Mouse (Mus musculus): ENCODE results near the gene Apln.

The Apln gene

DNA sequence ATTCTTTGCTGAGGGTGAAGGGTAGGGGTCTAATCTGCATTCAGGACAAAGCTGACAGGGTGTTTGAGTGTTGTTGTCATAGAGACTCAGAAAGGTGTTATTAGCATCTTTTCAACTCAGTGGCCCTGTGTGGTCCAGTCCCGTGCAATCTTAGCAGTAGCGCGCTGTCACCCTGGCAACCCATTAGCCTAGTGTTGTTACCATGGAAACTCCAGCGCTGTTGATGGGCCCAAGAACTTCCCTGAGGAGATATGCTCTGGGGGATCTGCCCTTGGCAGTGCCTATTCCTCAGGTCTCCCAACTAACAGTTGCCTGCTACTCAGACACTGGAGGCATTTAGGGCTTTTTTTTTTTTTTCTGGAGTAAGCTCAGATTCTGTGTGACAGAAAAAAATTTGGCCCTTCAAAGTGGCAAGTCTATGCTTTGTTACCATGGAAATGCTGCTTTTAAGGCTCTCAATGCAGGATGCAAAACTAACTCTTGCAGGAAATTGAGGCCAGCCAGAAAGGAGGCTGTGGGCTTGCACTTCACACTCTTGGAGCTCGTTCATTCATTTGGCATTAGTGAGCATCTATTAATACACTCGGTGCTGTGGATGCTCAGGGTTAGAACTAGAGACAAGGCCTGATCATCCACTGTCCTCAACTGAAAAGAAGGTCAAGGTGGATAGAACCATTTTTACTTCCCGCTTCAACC lies 17.6 kb downstream of the Apln start:
- DNase-seq (ENCODE audit: low spot score in 2 of 2), result no peak

DNA sequence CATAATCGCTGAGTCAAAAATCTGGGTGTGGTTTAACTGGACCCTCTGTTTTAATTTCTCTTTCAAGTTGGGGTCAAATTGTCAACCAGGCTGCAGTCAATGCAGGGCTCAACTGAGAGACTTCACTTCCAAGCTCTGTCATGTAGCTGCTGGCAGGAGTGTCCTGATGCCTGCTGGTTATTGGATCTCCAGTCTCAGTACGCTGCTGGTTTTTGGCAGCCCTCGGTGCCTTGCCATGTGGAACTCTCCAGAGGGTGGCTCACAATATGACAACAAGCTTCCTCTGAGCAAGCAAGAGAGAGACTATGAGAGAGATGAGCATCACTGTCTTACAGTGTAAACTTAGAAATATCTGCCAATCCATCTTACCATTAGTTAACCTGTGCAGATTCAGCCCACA lies 23.0 kb downstream of the Apln start:
- no peak for DNase-seq (ENCODE audit: low spot score in 2 of 2)

DNA sequence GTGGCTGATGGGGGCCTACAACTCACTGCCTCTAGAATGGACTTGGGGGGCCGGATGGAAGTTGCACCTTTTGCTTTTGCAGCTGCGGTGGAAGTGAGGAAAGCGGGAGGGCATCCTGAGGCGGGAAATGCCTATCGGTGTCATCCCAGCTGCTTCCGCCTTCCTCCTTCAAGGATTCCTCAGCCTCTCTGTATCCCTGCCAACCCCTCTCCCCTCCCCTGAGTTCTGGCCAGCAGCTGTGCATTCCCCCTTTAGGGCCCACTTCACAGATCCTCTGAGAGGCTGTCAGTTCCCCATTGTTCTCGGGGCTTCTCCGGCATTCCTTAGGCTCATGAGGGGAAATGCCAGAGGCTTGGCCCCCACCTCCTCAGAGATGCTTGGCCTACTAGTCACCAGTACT lies 28.6 kb downstream of the Apln start:
- DNase-seq (ENCODE audit: low spot score in 2 of 2), result no peak

DNA sequence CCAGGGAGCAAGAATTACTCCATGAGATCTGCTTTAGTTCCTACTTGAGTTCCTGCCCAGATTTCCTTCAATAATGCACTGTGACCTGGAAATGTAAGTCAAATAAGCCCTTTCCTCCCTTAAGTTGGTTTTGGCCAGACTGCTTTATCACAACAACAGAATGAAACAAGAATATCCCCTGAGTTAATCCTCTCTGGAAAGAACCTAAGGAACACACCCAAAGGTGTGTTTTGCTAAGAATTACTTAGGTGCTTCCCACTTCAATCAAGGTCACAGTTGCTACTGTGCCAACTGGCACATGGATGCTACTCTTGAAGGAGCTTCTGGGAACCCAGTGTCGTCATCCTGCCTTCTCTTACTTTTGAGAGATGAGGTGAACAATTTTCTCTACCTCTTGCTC lies 29.9 kb downstream of the Apln start:
- DNase-seq (ENCODE audit: low spot score in 2 of 2), result no peak

DNA sequence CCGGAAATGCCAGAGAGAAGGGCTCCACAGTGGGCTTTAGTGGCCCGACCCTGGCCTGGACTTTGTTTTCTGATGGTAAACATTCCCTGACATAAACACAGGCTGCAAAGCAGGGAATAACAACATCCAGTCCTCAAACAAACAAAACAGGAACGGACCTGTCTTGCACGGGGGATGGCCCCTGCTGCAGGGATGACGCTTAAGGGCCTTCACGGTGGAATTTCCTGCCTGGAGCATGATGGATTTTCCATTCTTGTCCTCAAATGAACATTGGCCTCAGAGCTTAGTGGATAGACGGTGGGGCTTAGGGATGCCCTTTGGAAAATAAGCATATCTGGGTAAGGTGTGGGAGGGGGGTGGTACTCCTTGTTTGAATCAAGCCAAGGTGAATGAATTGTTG lies 33.5 kb downstream of the Apln start:
- no peak for DNase-seq (ENCODE audit: low spot score in 2 of 2)

DNA sequence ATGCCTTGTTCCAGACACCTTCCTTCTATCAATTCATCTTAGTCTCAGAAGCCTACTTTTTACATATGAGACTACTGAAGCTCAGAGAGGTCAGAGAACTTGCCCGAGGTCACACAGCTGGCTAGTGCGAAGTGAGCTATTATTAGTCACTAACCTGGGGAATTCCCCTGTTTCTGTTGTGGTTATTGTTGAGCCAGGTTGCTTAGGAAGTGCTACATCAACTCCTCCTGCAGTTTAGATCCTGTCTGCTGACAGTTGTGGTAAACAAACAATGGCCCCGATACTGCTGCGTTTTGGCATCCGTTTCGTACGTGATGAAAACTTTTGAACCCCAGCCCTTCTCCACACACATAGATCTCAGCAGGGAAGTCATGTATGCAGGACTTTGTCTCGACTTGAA lies 36.2 kb downstream of the Apln start:
- DNase-seq (ENCODE audit: low spot score in 2 of 2), result no peak

DNA sequence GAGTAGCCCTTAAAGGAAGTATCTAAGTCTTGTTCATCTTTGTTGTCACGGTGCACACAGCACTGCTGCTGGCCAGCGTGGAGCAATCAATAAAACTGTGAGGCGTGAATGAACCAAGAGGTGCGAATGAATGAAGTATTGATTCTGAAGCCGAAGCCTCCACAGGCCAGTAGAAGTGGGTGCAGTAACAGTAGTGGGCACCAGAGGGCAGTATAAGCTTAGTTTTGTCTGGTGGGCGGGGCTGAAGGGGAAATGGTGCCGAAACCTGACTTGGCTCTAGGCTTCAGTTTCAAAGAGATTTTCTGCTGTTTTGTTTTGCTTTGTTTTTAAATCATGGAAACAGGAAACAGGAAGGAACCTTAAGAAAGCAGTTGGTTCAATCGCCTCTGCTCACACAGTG lies 42.0 kb downstream of the Apln start:
- DNase-seq (ENCODE audit: low spot score in 2 of 2), result peak; percentile 28 to 68

DNA sequence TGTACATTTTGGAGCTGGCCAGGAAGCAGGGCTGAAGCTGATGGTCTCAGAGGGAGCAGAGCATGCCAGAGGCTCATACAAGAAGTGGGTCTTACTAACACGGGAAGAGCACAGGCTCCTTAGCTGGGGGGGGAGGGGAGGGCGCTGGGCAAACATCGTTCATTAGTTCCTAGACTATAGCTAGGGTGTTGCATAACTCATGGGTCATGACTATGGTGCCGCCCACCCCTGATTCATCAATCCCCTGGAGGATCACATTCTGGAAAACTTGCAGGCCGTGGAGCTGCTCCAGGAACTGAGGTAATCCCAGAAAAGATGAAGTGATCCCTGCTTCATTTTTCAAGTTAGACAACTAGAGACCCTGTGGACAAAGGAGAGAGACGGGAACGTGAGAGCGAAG lies 46.6 kb downstream of the Apln start:
- no peak for DNase-seq (ENCODE audit: low spot score in 2 of 2)

DNA sequence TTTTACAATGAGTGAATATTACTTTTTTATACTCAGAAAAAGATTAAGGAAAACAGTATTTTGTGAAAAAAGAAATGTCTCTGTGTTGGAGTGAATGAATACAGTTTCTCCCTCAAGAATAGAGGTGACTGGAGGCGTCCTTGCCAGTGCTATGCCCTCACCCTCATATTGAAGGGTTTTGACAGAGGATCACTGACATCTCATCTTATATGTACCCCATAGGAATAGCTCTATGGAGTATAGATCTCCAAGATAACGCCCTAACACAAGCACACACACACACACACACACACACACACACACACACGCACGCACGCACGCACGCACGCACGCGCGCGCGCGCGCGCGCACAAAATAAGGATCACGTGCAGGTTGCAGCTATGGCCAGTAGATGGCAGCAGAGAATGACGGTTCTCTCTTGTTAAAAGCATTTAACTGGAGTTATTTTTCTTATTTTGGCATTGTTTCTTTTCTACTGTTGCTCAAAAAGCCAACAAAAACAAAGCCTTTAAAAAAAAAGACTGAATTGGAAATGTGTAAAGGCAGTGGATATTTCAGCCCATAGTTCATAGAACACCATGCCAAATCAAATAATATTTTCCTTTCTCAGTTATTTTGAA lies 49.5 kb downstream of the Apln start:
- DNase-seq (ENCODE audit: low spot score in 2 of 2), result peak in 1 of 2 experiments; percentile 25

DNA sequence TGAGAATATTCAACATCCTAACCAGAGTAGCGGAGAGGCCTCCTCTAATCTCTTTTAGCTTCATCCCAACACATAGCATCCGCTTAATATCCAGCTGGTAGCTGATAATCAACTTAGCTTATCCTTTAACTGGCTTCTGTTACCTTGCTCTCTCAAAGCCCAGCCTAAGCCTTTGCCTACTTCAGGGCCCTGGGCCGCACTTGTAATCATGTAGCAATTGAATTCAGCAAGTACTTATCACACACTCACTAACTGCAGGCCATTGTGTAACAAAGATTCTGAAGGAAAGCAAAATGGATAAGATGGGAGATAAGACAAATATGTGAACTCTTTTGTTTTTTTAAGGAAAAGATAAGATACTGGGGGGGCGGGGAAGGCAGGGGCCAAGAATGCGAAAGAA lies 57.6 kb downstream of the Apln start:
- no peak for DNase-seq (ENCODE audit: low spot score in 2 of 2)

DNA sequence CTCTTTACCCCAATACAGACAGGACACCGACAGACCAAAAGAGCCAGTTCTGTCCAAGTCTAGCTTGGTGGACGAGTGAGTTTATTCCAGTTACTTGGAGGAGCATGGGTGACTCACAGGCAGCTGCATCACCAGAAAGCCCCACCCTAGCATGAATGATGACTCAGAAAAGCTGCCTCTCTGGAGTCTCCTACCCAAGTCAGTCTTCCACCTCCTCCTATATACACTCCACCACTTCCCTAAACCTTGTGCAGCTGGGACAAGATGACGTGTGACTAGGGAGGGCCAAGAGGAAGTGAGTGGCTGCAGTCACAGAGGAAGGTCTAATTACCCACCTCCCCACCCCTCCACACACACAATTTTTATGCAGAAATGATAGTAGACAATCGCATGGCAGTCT lies 58.1 kb downstream of the Apln start:
- no peak for DNase-seq (ENCODE audit: low spot score in 2 of 2)

Data from spleen, postnatal 14 days (tissue).